Mouse (Mus musculus): ENCODE results near the gene Rps6kl1.

- no peak for TF ChIP-seq CTCF (conservative IDR thresholded peaks at IDR 0.05; ENCODE audit: low read length)
- TF ChIP-seq POU5F1 (IDR thresholded peaks at IDR 0.05; ENCODE audit: borderline replicate concordance, low read length): no peak
- TF ChIP-seq NANOG (IDR thresholded peaks at IDR 0.05; ENCODE audit: borderline replicate concordance, low read length): no peak
These were observed 1.9 kb upstream of the Rps6kl1 start for GRCm38 (mm10) chr12:85153011-85153410.
